Mouse (Mus musculus) ES-Bruce4 (cell line): Measurements from ENCODE around the gene Nol8. TPM values are rescaled to one million over a fixed set of nuclear protein-coding genes. Genes with fewer than 3 reads are reported as not detected.

ENCODE experiments used
- H3K27ac ChIP-seq: 2 replicates; pipeline ENCODE4 v1.5.1; 2012; ENCODE audit warnings: low read length, inconsistent platforms; ENCODE audit not compliant: insufficient read depth
- H3K27me3 ChIP-seq: 2 replicates; pipeline ENCODE4 v1.6.1; 2012; ENCODE audit warnings: mild to moderate bottlenecking, low read length, inconsistent platforms; ENCODE audit not compliant: control insufficient read depth, poor library complexity, insufficient read depth, severe bottlenecking
- H3K36me3 ChIP-seq: 2 replicates; pipeline ENCODE4 v1.6.1; 2012; ENCODE audit warnings: inconsistent platforms, mild to moderate bottlenecking, low read length, moderate library complexity; ENCODE audit not compliant: control insufficient read depth, poor library complexity, insufficient read depth, severe bottlenecking
- H3K4me1 ChIP-seq: one replicate; pipeline ENCODE4 v1.8.1; 2011; ENCODE audit warnings: low read length; ENCODE audit not compliant: control insufficient read depth, insufficient read depth
- H3K4me3 ChIP-seq: 2 replicates; pipeline ENCODE4 v1.5.1; 2011; ENCODE audit warnings: low read depth, mild to moderate bottlenecking, low read length
- H3K9ac ChIP-seq: 2 replicates; pipeline ENCODE4 v1.6.1; 2012; ENCODE audit warnings: low read depth, mild to moderate bottlenecking, inconsistent platforms; ENCODE audit not compliant: poor library complexity, severe bottlenecking
- H3K9me3 ChIP-seq: replicated peaks from 2 replicates; pipeline ENCODE4 v1.6.1; 2012; ENCODE audit warnings: mild to moderate bottlenecking, low read length, inconsistent platforms; ENCODE audit not compliant: control insufficient read depth, poor library complexity, insufficient read depth, severe bottlenecking
- CTCF ChIP-seq: IDR thresholded peaks from one replicate; pipeline ENCODE4 v1.8.1; 2011; ENCODE audit warnings: low read depth, low read length
- EP300 ChIP-seq: IDR thresholded peaks from 2 replicates; pipeline ENCODE4 v1.6.1; 2011; ENCODE audit warnings: low read depth, low read length; ENCODE audit not compliant: insufficient read depth
- POLR2A ChIP-seq: IDR thresholded peaks from one replicate; pipeline ENCODE4 v1.8.1; 2011; ENCODE audit warnings: low read length; ENCODE audit not compliant: insufficient read depth
- polyA plus RNA-seq: library from polyadenylated mRNA; stranded (reverse); fragments of >200 nt; gene quantifications from 2 replicates; pipeline ENCODE4 v1.2.4, GENCODE M21; 2011; ENCODE audit warnings: low read depth; ENCODE audit not compliant: missing spikeins, insufficient read depth, insufficient read length

Nol8 gene
- polyA plus RNA-seq, 1 experiment: 58.4 TPM

- no peak overlapping the region for H3K9ac ChIP-seq
- no peaks in the 10 kb centered on the region for H3K36me3 ChIP-seq
- TF ChIP-seq EP300 (no peak), POLR2A (no peak), CTCF (no peak)
- no peaks in the 10 kb centered on the region for H3K9me3 ChIP-seq
- H3K27me3 ChIP-seq: no peaks in the 10 kb centered on the region
- H3K4me1 ChIP-seq: no peaks in the 10 kb centered on the region
- H3K27ac ChIP-seq: no peak overlapping the region
- H3K4me3 ChIP-seq: no peak overlapping the region
Observed at GRCm38 (mm10) chr13:49623216-49623615, 29.7 kb upstream of the Nol8 start.

- Histone ChIP-seq H3K27ac (no peak overlapping the region), H3K9me3 (no peaks in the 10 kb centered on the region), H3K27me3 (no peaks in the 10 kb centered on the region), H3K36me3 (no peaks in the 10 kb centered on the region; the same call in 1 of the 2 replicates), H3K9ac (no peak overlapping the region), H3K4me3 (no peak overlapping the region), H3K4me1 (no peaks in the 10 kb centered on the region)
- TF ChIP-seq EP300 (no peak), CTCF (no peak), POLR2A (no peak)
Observed at GRCm38 (mm10) chr13:49628167-49628566, 24.7 kb upstream of the Nol8 start.

- no peaks in the 10 kb centered on the region for H3K4me1 ChIP-seq
- TF ChIP-seq POLR2A (no peak), CTCF (no peak), EP300 (no peak)
- no peaks in the 10 kb centered on the region for H3K27me3 ChIP-seq
- no peak overlapping the region for H3K4me3 ChIP-seq
- no peaks in the 10 kb centered on the region; the same call in 1 of the 2 replicates for H3K36me3 ChIP-seq
- H3K9me3 ChIP-seq: no peaks in the 10 kb centered on the region
- H3K9ac ChIP-seq: no peak overlapping the region
- H3K27ac ChIP-seq: no peak overlapping the region
Observed at GRCm38 (mm10) chr13:49629076-49629475, 23.8 kb upstream of the Nol8 start.

GRCm38 (mm10) chr13:49639965-49640364, 12.9 kb upstream of the Nol8 start:
- H3K36me3 ChIP-seq: no peaks in the 10 kb centered on the region; the same call in 1 of the 2 replicates
- H3K9me3 ChIP-seq: no peaks in the 10 kb centered on the region
- H3K27me3 ChIP-seq: no peaks in the 10 kb centered on the region
- H3K9ac ChIP-seq: no peak overlapping the region
- H3K27ac ChIP-seq: no peak overlapping the region
- TF ChIP-seq CTCF (no peak), POLR2A (no peak), EP300 (no peak)
- H3K4me3 ChIP-seq: no peak overlapping the region
- no peaks in the 10 kb centered on the region for H3K4me1 ChIP-seq

GRCm38 (mm10) chr13:49642650-49643049, 10.2 kb upstream of the Nol8 start:
- Histone ChIP-seq H3K9ac (no peak overlapping the region), H3K27ac (no peak overlapping the region), H3K9me3 (no peaks in the 10 kb centered on the region), H3K27me3 (no peaks in the 10 kb centered on the region), H3K36me3 (no peaks in the 10 kb centered on the region), H3K4me3 (no peak overlapping the region), H3K4me1 (no peaks in the 10 kb centered on the region)
- TF ChIP-seq POLR2A: no peak
- no peak for TF ChIP-seq CTCF
- TF ChIP-seq EP300: no peak

- H3K36me3 ChIP-seq: no peaks in the 10 kb centered on the region
- no peak overlapping the region for H3K27ac ChIP-seq
- TF ChIP-seq EP300 (no peak), CTCF (no peak), POLR2A (no peak)
- H3K9ac ChIP-seq: no peak overlapping the region
- no peaks in the 10 kb centered on the region for H3K27me3 ChIP-seq
- H3K4me3 ChIP-seq: no peak overlapping the region
- no peaks in the 10 kb centered on the region for H3K9me3 ChIP-seq
- H3K4me1 ChIP-seq: no peaks in the 10 kb centered on the region
Observed at GRCm38 (mm10) chr13:49643669-49644362, 9.1 kb upstream of the Nol8 start.
